Mouse (Mus musculus) neural tube, embryonic 14.5 days (tissue): ENCODE data around the gene 2410004B18Rik. TPM values are rescaled to one million over a fixed set of nuclear protein-coding genes. Genes with fewer than 3 reads are reported as not detected.

Experiments used
- ATAC-seq: fragments of 200-750 bp; cut with Nextera tagmentation; 2 replicates; pipeline ENCODE4 v1.8.0; 2017; ENCODE audit warnings: low read depth, mild to moderate bottlenecking, moderate TSS enrichment, moderate library complexity
- H3K27ac ChIP-seq: fragments of 300-500 bp; sonication (generic); 2 replicates; pipeline ENCODE4 v1.5.1; 2014; ENCODE audit warnings: low read depth, mild to moderate bottlenecking, control low read depth, low read length, moderate library complexity, mixed read lengths
- H3K27me3 ChIP-seq: fragments of 300-500 bp; sonication (generic); 2 replicates; pipeline ENCODE4 v1.6.1; 2014; ENCODE audit warnings: low read length; ENCODE audit not compliant: control insufficient read depth, insufficient read depth
- H3K36me3 ChIP-seq: fragments of 300-500 bp; sonication (generic); 2 replicates; pipeline ENCODE4 v1.6.1; 2014; ENCODE audit warnings: low read length, mixed read lengths; ENCODE audit not compliant: control insufficient read depth, insufficient read depth
- H3K4me1 ChIP-seq: fragments of 300-500 bp; sonication (generic); 2 replicates; pipeline ENCODE4 v1.6.1; 2014; ENCODE audit warnings: low read length; ENCODE audit not compliant: control insufficient read depth, insufficient read depth
- H3K4me2 ChIP-seq: fragments of 300-500 bp; sonication (generic); 2 replicates; pipeline ENCODE4 v1.6.1; 2014; ENCODE audit warnings: mild to moderate bottlenecking, low read depth, low read length, control low read depth
- H3K4me3 ChIP-seq: fragments of 300-500 bp; sonication (generic); 2 replicates; pipeline ENCODE4 v1.5.1; 2014; ENCODE audit warnings: low read depth, low read length, control low read depth, mixed read lengths
- H3K9ac ChIP-seq: fragments of 300-500 bp; sonication (generic); replicated peaks from 2 replicates; pipeline ENCODE4 v1.6.1; 2014; ENCODE audit warnings: low read depth, mild to moderate bottlenecking, control low read depth, low read length, mixed read lengths
- H3K9me3 ChIP-seq: fragments of 300-500 bp; sonication (generic); 2 replicates; pipeline ENCODE4 v1.6.1; 2016; ENCODE audit warnings: low read length; ENCODE audit not compliant: control insufficient read depth
- WGBS: fragments of 180-500 bp; shearing (Covaris S2); extraction: QIAGEN DNeasy Blood & Tissue Kit; methylation state at CpG from one replicate; pipeline ENCODE4 v1.1.7; 2014; 5-methylcytosine and 5-hydroxymethylcytosine counted together
- polyA plus RNA-seq: library from polyadenylated mRNA; unstranded; fragments of >200 nt; fragmentation: Nextera tagmentation; extraction: Ambion mirVana; gene quantifications from 2 replicates; pipeline ENCODE4 v1.2.1, GENCODE M21; 2014

2410004B18Rik gene
- polyA plus RNA-seq, 1 experiment from 2014 or later, result 78.1 TPM

GRCm38 (mm10) chr3:145991976-145992730 is 54.3 kb downstream of the 2410004B18Rik start:
- no peak overlapping the region for H3K27ac ChIP-seq
- H3K36me3 ChIP-seq, result no peaks in the 10 kb centered on the region
- H3K4me1 ChIP-seq, result no peaks in the 10 kb centered on the region
- no peak overlapping the region for H3K4me3 ChIP-seq
- H3K9me3 ChIP-seq, result no peaks in the 10 kb centered on the region
- 91% methylated on average over 10 of the region's 10 CpGs for WGBS
- H3K27me3 ChIP-seq, result peaks cover 13% of the 10 kb centered on the region
- no peak for ATAC-seq
- H3K4me2 ChIP-seq, result no peak overlapping the region
- H3K9ac ChIP-seq, result no peak overlapping the region

DNA sequence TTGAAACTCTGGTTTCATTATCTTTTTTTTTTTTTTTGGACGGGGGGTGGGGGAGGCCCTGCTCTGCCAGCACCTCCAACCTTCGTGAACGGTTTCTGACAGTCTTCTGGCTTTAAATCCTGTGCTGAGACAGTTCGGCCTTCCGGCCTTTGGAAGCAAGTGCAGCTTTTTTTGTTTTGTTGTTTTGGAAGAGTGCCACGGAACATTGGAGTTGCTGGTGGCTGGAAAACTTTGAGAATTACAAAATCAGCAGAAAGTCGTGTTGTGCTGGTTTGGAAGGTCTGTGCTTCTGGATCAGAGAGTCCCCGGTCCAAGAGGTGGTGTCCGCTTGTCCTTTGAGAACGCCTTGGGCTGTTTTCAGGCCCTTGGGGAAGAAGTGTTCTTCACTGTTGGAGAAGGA is 55.0 kb downstream of the 2410004B18Rik start:
- ATAC-seq, result no peak
- no peaks in the 10 kb centered on the region for H3K4me1 ChIP-seq
- no peaks in the 10 kb centered on the region for H3K36me3 ChIP-seq
- H3K4me3 ChIP-seq, result no peak overlapping the region
- H3K9me3 ChIP-seq, result no peaks in the 10 kb centered on the region
- 85% methylated on average over 9 of the region's 10 CpGs for WGBS
- H3K9ac ChIP-seq, result no peak overlapping the region
- H3K27me3 ChIP-seq, result peaks cover 10% of the 10 kb centered on the region
- H3K4me2 ChIP-seq, result no peak overlapping the region
- H3K27ac ChIP-seq, result no peak overlapping the region

DNA sequence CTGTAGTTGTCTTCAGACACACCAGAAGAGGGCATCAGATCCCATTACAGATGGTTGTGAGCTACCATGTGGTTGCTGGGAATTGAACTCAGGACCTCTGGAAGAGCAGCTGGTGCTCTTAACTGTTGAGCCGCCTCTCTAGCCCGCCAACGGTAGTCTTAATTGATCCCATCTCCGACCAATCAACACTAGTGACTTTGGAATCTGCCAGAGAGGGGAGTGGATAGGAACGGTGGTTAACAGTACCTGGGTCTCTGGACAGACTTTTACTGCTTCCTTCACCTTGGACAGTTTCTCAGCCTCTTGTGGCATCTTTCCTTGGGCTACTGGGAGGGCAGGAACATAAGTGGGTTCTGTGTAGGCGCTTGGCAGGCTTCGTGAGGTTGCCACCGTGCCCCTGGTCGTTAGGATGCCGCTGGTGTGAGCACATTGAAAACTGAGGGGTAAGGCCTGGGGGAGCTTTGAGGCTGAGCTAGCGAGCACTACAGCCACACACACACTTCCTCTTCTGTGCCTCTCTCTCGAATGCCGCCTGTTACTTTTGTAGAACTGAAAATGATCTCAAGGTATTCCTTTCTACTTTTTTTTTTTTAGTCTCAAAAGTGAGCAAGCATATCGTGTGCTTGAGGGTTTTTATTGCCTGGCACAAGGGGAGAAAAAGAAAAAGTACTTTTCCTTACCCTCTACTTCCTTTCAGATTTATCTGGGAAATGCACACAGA is 55.8 kb downstream of the 2410004B18Rik start:
- Histone ChIP-seq H3K9ac (no peak overlapping the region), H3K36me3 (no peaks in the 10 kb centered on the region), H3K4me1 (no peaks in the 10 kb centered on the region), H3K27ac (no peak overlapping the region), H3K4me2 (no peak overlapping the region), H3K27me3 (peaks cover 3% of the 10 kb centered on the region), H3K4me3 (no peak overlapping the region), H3K9me3 (no peaks in the 10 kb centered on the region)
- no peak for ATAC-seq
- WGBS, result 88% methylated on average over 14 of the region's 14 CpGs

Other genes with a start within 250 kb of the 2410004B18Rik start
- 97.1 and 98.8 TPM in 2 replicates for gene Ddah1, start 179.3 kb upstream of the 2410004B18Rik start, polyA plus RNA-seq
- 34.5 and 40.9 TPM in 2 replicates for gene Bcl10, start 15.2 kb upstream of the 2410004B18Rik start, polyA plus RNA-seq
- gene Syde2, start 49.9 kb downstream of the 2410004B18Rik start, polyA plus RNA-seq, result 0.62 and 1.1 TPM in 2 replicates
- gene Wdr63, start 170.1 kb downstream of the 2410004B18Rik start, polyA plus RNA-seq, result 0.31 and 0.43 TPM in 2 replicates
- gene Mcoln3, start 179.4 kb downstream of the 2410004B18Rik start, polyA plus RNA-seq, result 0.21 and 0.45 TPM in 2 replicates
- gene Mcoln2, start 211.8 kb downstream of the 2410004B18Rik start, polyA plus RNA-seq, result not detected in 2 replicates